Mouse (Mus musculus): ENCODE data around the gene Fgfr2. TPM values are rescaled to one million over a fixed set of nuclear protein-coding genes. Genes with fewer than 3 reads are reported as not detected.

Fgfr2 gene
- polyA plus RNA-seq, 1 experiment from 2014 or later: 24.9 TPM

DNA sequence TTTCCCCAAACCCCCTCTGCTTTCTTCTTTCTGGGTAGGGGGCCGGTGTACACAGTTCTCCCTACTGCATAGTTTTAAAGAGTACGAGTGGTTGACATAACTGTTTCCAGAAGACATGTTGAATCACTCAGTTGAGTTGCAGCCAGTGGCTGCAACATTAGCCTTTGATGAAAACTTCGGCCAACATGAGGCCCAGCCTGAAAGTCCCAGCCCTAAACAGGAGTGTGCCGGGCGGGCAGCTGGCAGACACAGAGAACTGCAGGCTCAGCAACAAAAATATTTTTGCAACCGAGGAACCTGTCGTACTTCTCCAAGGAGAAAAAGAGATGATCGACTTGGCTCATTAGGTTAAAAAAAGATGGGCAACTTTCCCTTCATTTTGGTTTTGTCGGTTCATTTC is 2150.4 kb downstream of the Fgfr2 start:
- H3K36me3 ChIP-seq (ENCODE audit: control insufficient read depth, insufficient read depth, low read length): no peaks in the 10 kb centered on the region
- no peak for ATAC-seq (replicated peaks; ENCODE audit: insufficient number of reproducible peaks, low FRiP score, low TSS enrichment)

DNA sequence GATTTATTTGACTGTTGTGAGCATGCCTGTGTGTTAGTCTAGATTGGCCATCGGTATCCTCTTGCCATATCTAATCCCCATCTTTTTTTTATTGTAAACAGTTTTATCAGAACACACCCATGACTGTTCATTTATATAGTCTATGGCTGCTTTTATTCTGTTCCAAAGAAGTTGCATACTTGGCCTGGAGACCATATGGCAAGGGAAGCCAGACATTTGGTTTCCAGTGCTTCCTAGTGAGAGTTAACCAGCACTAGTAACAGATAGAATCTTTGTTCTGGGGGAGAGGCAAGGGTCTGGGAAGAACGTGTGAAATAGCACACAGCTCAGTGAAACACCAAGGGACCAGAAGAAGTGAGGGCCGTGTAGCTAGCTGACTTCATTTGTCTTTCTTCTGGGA is 2153.6 kb downstream of the Fgfr2 start:
- H3K9me3 ChIP-seq (replicated peaks; ENCODE audit: control insufficient read depth, low read length): no peaks in the 10 kb centered on the region
- H3K4me1 ChIP-seq (ENCODE audit: control insufficient read depth, insufficient read depth, low read length): peaks cover 19% of the 10 kb centered on the region
- H3K4me2 ChIP-seq: no peak overlapping the region
- H3K27me3 ChIP-seq (ENCODE audit: control insufficient read depth, insufficient read depth, low read length): no peaks in the 10 kb centered on the region
- no peak overlapping the region for H3K9ac ChIP-seq (ENCODE audit: low read depth, low read length)
- H3K27ac ChIP-seq (ENCODE audit: low read depth, low read length): no peak overlapping the region
- H3K4me3 ChIP-seq (ENCODE audit: low read depth, low read length): no peak overlapping the region
- no peak for ATAC-seq (replicated peaks; ENCODE audit: insufficient number of reproducible peaks, low FRiP score, low TSS enrichment)
- no peaks in the 10 kb centered on the region for H3K36me3 ChIP-seq (ENCODE audit: control insufficient read depth, insufficient read depth, low read length)
- WGBS (ENCODE audit: insufficient replicate concordance): 47% methylated on average over 3 of the region's 3 CpGs

More for the DNA sequence above, 2150.4 kb downstream of the Fgfr2 start:
- Histone ChIP-seq H3K27ac (ENCODE audit: low read depth, low read length) (no peak overlapping the region), H3K4me3 (ENCODE audit: low read depth, low read length) (no peak overlapping the region), H3K9me3 (replicated peaks; ENCODE audit: control insufficient read depth, low read length) (no peaks in the 10 kb centered on the region), H3K4me2 (no peak overlapping the region), H3K4me1 (ENCODE audit: control insufficient read depth, insufficient read depth, low read length) (peaks cover 28% of the 10 kb centered on the region), H3K27me3 (ENCODE audit: control insufficient read depth, insufficient read depth, low read length) (no peaks in the 10 kb centered on the region), H3K9ac (ENCODE audit: low read depth, low read length) (no peak overlapping the region)
- 89% methylated on average over 9 of the region's 9 CpGs for WGBS (ENCODE audit: insufficient replicate concordance)

- H3K4me1 ChIP-seq (ENCODE audit: control insufficient read depth, insufficient read depth, low read length): peaks cover 19% of the 10 kb centered on the region
- no peaks in the 10 kb centered on the region for H3K36me3 ChIP-seq (ENCODE audit: control insufficient read depth, insufficient read depth, low read length)
- no peak overlapping the region for H3K4me2 ChIP-seq
- WGBS (ENCODE audit: insufficient replicate concordance): 90% methylated on average over 5 of the region's 5 CpGs
- no peak overlapping the region for H3K27ac ChIP-seq (ENCODE audit: low read depth, low read length)
- ATAC-seq (replicated peaks; ENCODE audit: insufficient number of reproducible peaks, low FRiP score, low TSS enrichment): no peak
- H3K9ac ChIP-seq (ENCODE audit: low read depth, low read length): no peak overlapping the region
- no peaks in the 10 kb centered on the region for H3K27me3 ChIP-seq (ENCODE audit: control insufficient read depth, insufficient read depth, low read length)
- H3K4me3 ChIP-seq (ENCODE audit: low read depth, low read length): no peak overlapping the region
- no peaks in the 10 kb centered on the region for H3K9me3 ChIP-seq (replicated peaks; ENCODE audit: control insufficient read depth, low read length)
Measured at GRCm38 (mm10) chr7:130969076-130969475, 2154.1 kb downstream of the Fgfr2 start.

DNA sequence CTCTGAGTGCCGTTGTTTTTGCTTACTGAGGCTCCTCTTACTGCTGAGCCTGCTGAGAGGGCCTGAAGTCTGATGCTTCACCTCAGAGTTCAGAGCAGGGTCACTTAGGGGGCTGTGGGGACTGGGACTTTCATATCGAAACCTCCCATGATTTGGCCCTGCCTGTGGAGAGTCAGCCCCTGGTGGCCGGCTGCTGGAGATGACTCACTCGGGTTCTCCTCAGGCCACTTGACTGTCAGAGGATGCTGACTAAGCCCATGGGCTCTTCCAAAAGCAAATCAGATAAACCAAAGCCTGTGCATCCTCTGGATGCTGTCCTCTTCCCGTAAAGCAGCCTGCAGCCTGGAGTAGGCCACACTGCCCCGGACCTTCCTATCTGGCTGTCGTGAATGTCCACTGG is 2154.6 kb downstream of the Fgfr2 start:
- Histone ChIP-seq H3K9ac (ENCODE audit: low read depth, low read length) (no peak overlapping the region), H3K4me1 (ENCODE audit: control insufficient read depth, insufficient read depth, low read length) (peaks cover 19% of the 10 kb centered on the region), H3K4me2 (no peak overlapping the region), H3K4me3 (ENCODE audit: low read depth, low read length) (no peak overlapping the region), H3K9me3 (replicated peaks; ENCODE audit: control insufficient read depth, low read length) (no peaks in the 10 kb centered on the region), H3K27me3 (ENCODE audit: control insufficient read depth, insufficient read depth, low read length) (no peaks in the 10 kb centered on the region), H3K27ac (ENCODE audit: low read depth, low read length) (no peak overlapping the region), H3K36me3 (ENCODE audit: control insufficient read depth, insufficient read depth, low read length) (no peaks in the 10 kb centered on the region)
- no peak for ATAC-seq (replicated peaks; ENCODE audit: insufficient number of reproducible peaks, low FRiP score, low TSS enrichment)
- WGBS (ENCODE audit: insufficient replicate concordance): 31% methylated on average over 7 of the region's 7 CpGs

- Histone ChIP-seq H3K27ac (ENCODE audit: low read depth, low read length) (no peak overlapping the region), H3K4me3 (ENCODE audit: low read depth, low read length) (no peak overlapping the region), H3K9me3 (replicated peaks; ENCODE audit: control insufficient read depth, low read length) (no peaks in the 10 kb centered on the region), H3K4me1 (ENCODE audit: control insufficient read depth, insufficient read depth, low read length) (peaks cover 19% of the 10 kb centered on the region), H3K9ac (ENCODE audit: low read depth, low read length) (no peak overlapping the region), H3K27me3 (ENCODE audit: control insufficient read depth, insufficient read depth, low read length) (no peaks in the 10 kb centered on the region), H3K36me3 (ENCODE audit: control insufficient read depth, insufficient read depth, low read length) (no peaks in the 10 kb centered on the region), H3K4me2 (no peak overlapping the region)
- WGBS (ENCODE audit: insufficient replicate concordance): 77% methylated on average over 6 of the region's 6 CpGs
- no peak for ATAC-seq (replicated peaks; ENCODE audit: insufficient number of reproducible peaks, low FRiP score, low TSS enrichment)
Measured at GRCm38 (mm10) chr7:130967901-130968300, 2155.2 kb downstream of the Fgfr2 start.

DNA sequence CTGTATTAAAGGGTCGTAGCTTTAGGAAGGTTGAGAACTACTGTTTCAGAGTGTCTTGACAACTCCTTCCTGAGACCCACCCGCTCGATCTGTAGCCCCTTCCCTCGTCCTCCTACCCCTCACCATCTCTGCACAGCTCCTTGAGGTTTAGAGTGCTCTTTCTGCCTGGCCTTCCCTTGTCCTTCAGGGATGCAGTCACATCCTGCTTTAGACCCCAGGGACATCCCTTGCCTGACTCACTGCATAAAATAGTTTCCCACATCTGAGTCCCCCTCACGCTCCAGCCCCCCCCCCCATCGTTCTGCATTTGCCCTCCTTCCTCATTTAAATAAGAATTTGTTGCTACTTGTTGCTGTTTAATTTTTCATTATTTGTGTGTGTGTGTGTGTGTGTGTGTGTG is 2156.3 kb downstream of the Fgfr2 start:
- ATAC-seq (replicated peaks; ENCODE audit: insufficient number of reproducible peaks, low FRiP score, low TSS enrichment): no peak
- no peaks in the 10 kb centered on the region for H3K36me3 ChIP-seq (ENCODE audit: control insufficient read depth, insufficient read depth, low read length)
- no peak overlapping the region for H3K9ac ChIP-seq (ENCODE audit: low read depth, low read length)
- WGBS (ENCODE audit: insufficient replicate concordance): 65% methylated on average over 6 of the region's 6 CpGs
- peaks cover 19% of the 10 kb centered on the region for H3K4me1 ChIP-seq (ENCODE audit: control insufficient read depth, insufficient read depth, low read length)
- no peak overlapping the region for H3K4me3 ChIP-seq (ENCODE audit: low read depth, low read length)
- no peaks in the 10 kb centered on the region for H3K27me3 ChIP-seq (ENCODE audit: control insufficient read depth, insufficient read depth, low read length)
- H3K9me3 ChIP-seq (replicated peaks; ENCODE audit: control insufficient read depth, low read length): no peaks in the 10 kb centered on the region
- H3K4me2 ChIP-seq: no peak overlapping the region
- H3K27ac ChIP-seq (ENCODE audit: low read depth, low read length): no peak overlapping the region

- Histone ChIP-seq H3K27ac (ENCODE audit: low read depth, low read length) (no peak overlapping the region), H3K9ac (ENCODE audit: low read depth, low read length) (no peak overlapping the region), H3K4me3 (ENCODE audit: low read depth, low read length) (no peak overlapping the region), H3K36me3 (ENCODE audit: control insufficient read depth, insufficient read depth, low read length) (no peaks in the 10 kb centered on the region), H3K9me3 (replicated peaks; ENCODE audit: control insufficient read depth, low read length) (no peaks in the 10 kb centered on the region), H3K27me3 (ENCODE audit: control insufficient read depth, insufficient read depth, low read length) (no peaks in the 10 kb centered on the region), H3K4me2 (no peak overlapping the region), H3K4me1 (ENCODE audit: control insufficient read depth, insufficient read depth, low read length) (peaks cover 19% of the 10 kb centered on the region)
- WGBS (ENCODE audit: insufficient replicate concordance): 68% methylated on average over 5 of the region's 5 CpGs
- no peak for ATAC-seq (replicated peaks; ENCODE audit: insufficient number of reproducible peaks, low FRiP score, low TSS enrichment)
Measured at GRCm38 (mm10) chr7:130966451-130966850, 2156.7 kb downstream of the Fgfr2 start.

GRCm38 (mm10) chr7:130965909-130966365 is 2157.2 kb downstream of the Fgfr2 start:
- Histone ChIP-seq H3K4me3 (ENCODE audit: low read depth, low read length) (no peak overlapping the region), H3K4me1 (ENCODE audit: control insufficient read depth, insufficient read depth, low read length) (peaks cover 19% of the 10 kb centered on the region), H3K27ac (ENCODE audit: low read depth, low read length) (no peak overlapping the region), H3K4me2 (no peak overlapping the region), H3K9me3 (replicated peaks; ENCODE audit: control insufficient read depth, low read length) (no peaks in the 10 kb centered on the region), H3K36me3 (ENCODE audit: control insufficient read depth, insufficient read depth, low read length) (no peaks in the 10 kb centered on the region), H3K27me3 (ENCODE audit: control insufficient read depth, insufficient read depth, low read length) (no peaks in the 10 kb centered on the region), H3K9ac (ENCODE audit: low read depth, low read length) (no peak overlapping the region)
- WGBS (ENCODE audit: insufficient replicate concordance): 67% methylated on average over 4 of the region's 4 CpGs
- no peak for ATAC-seq (replicated peaks; ENCODE audit: insufficient number of reproducible peaks, low FRiP score, low TSS enrichment)

DNA sequence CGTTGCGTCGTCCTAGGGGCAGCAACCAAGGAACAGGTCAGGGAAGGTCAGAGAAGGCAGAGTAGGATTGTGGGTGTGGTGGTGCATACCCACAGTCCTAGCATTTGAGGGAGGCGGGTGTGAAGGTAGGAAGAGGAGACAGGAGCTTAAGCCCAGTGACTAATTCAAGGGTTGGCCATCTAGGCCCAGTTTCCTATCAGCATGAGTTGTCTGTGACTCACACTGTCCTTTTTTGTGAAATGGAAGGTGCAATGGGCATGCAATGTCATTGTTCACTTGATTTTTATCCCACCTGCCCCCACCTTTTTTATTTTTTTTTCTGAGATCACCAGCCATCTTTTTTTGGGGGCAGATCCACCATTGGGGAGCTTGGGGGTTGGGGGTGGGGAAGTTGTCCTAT is 2157.8 kb downstream of the Fgfr2 start:
- H3K4me1 ChIP-seq (ENCODE audit: control insufficient read depth, insufficient read depth, low read length): peaks cover 19% of the 10 kb centered on the region
- ATAC-seq (replicated peaks; ENCODE audit: insufficient number of reproducible peaks, low FRiP score, low TSS enrichment): no peak
- H3K9me3 ChIP-seq (replicated peaks; ENCODE audit: control insufficient read depth, low read length): no peaks in the 10 kb centered on the region
- H3K4me3 ChIP-seq (ENCODE audit: low read depth, low read length): no peak overlapping the region
- no peaks in the 10 kb centered on the region for H3K36me3 ChIP-seq (ENCODE audit: control insufficient read depth, insufficient read depth, low read length)
- no peaks in the 10 kb centered on the region for H3K27me3 ChIP-seq (ENCODE audit: control insufficient read depth, insufficient read depth, low read length)
- WGBS (ENCODE audit: insufficient replicate concordance): 80% methylated on average over 4 of the region's 4 CpGs
- peak overlapping the region; percentile 83 for H3K27ac ChIP-seq (ENCODE audit: low read depth, low read length)
- H3K4me2 ChIP-seq: no peak overlapping the region
- H3K9ac ChIP-seq (ENCODE audit: low read depth, low read length): no peak overlapping the region

Data from heart, embryonic 11.5 days (tissue).